Mouse (Mus musculus) left cerebral cortex, postnatal 14 days (tissue): ENCODE results near the gene Pax5. TPM values are rescaled to one million over a fixed set of nuclear protein-coding genes. Genes with fewer than 3 reads are reported as not detected.
A peak's percentile ranks its signal among the peaks of the same experiment; 100 is the strongest.

Source experiments
- DNase-seq, 2 experiments: peaks; one replicate each; pipeline ENCODE4 v3.0.0; 2021 to 2022; ENCODE audit warnings: low spot score in 2 of 2, mixed read lengths in 1 of 2
- intact Hi-C: fragments of 180-260 bp; cut with DNase I; formaldehyde crosslinking; loops from one replicate; pipeline ENCODE4 v1.15.1; 2025
- total RNA-seq, 2 experiments: library from RNA; stranded (reverse); gene quantifications; 2 replicates each; pipeline ENCODE4 v1.2.3; 2021

Pax5 gene
- total RNA-seq, 2 experiments from 2014 or later = 0.15 to 0.92 TPM

DNA sequence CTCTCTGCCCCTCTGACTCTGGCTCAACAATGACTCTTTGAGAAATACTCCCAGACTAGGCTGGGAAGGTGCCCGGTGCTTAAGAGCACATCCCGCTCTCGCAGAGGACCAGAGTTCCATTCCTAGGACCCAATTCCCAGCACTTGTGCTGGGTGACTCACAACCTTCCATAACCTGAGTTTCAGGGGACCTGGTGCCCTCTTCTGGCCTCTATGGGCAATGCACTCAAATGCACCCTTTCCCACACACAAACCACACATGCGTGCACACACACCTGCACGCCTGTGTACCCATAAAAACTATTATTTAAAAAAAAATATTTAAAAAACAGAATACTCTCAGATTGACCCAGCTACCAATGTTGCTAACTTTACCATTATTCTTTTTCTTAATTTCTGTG, 90.0 kb downstream of the Pax5 start:
- intact Hi-C loops = no loop called here
- no peak for DNase-seq

DNA sequence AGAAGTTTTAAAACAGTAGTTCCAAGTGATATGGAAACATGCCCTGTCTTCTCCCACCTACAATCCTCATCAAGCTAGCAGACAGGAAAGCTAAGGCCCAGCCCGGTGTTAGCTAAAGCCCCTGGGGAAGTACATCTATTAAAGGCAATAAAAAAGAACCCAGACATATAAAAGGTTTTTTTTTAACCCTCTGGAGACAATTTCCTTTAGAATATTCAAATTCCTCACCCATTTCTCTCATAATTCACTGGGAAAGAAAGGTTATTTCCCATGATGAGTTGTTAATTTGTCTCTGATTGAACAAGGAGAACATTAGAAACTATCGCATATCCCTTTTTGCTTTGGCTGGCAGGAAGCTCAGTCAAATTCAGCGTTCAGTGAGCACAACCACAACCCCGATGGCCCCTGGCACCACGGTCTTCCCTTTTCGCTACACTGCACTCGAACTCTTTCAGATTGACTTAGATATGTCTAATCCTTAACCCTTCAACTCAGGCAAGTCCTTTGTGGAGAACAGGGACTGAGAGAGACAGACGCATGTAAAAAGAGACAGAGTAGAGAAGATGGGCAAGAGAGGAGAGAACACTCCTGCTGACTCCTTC, 96.1 kb downstream of the Pax5 start:
- DNase-seq = no peak
- intact Hi-C loops = no loop called here

DNA sequence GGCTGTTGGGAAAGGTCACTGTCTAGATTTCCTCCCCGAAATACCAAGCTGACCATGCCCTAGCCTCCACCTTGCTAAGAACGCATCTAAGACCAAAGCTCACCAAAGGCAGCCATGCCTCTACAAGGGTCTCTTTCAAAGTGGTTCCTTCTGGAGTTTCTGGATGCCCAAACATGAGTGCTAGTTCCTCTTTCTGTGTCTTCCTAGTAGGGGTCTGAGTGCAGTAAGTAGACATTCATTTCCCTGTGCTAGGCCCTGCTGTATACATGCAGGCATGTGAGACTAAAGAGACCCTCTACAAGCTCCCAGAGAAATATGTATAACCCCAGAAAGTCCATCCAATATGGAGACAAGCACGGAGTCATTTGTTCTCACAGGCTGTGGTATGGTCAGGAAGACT, 97.9 kb downstream of the Pax5 start:
- DNase-seq = no peak
- intact Hi-C loops = no loop called here

- intact Hi-C loops = no loop called here
- DNase-seq = no peak
Observed at GRCm38 (mm10) chr4:44605453-44605852, 104.8 kb downstream of the Pax5 start.

- intact Hi-C loops = no loop called here
- no peak for DNase-seq
Observed at GRCm38 (mm10) chr4:44602257-44602801, 108.0 kb downstream of the Pax5 start.

- intact Hi-C loops = no loop called here
- DNase-seq = no peak
Observed at GRCm38 (mm10) chr4:44601370-44601769, 108.9 kb downstream of the Pax5 start.

DNA sequence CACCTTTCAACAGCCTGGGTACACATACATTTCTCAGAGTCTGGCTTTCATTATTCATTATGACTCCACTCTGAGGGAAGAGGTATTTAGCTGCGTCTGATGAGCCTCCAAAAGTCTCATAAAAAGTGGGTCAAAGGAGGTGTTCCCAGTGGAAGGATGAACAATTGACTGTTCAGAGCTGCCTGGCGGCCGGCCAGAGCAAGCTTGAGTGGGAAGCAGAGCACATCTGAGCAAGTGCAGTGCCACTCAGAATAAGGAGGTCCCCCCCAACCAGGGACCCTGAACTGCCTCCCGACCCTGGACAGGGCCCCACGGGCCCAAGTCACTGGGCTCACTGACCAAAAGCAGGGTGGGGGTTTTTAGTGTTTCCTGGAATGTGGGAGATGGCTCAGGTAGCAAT, 109.4 kb downstream of the Pax5 start:
- peak; percentile 63 to 69 for DNase-seq
- intact Hi-C loops = no loop called here

- intact Hi-C loops = no loop called here
- no peak for DNase-seq
Observed at GRCm38 (mm10) chr4:44597965-44598364, 112.3 kb downstream of the Pax5 start.

GRCm38 (mm10) chr4:44593091-44593490, 117.2 kb downstream of the Pax5 start:
- intact Hi-C loops = no loop called here
- no peak for DNase-seq

DNA sequence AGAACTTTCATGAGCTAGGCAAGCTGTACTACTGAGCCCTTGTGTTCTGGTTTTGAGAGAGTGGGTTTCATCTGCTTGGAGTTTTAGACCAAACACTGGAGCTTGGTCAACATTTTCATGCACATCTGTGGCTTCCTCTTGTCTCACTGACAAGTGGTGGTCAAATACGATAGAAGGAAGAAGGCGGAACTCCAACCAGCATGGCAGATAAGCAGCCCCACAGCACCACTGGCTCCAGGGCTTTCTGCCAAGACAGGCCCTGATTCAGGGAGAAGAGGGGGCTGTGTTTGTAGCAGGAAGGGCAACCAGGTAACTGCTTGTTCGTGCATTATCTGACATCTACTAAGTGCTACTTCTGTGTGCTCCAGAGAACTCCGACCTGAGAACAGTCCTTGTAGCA, 127.6 kb downstream of the Pax5 start:
- no peak for DNase-seq
- intact Hi-C loops = no loop called here

GRCm38 (mm10) chr4:44578591-44578990, 131.7 kb downstream of the Pax5 start:
- DNase-seq = no peak
- intact Hi-C loops = no loop called here

- intact Hi-C loops = no loop called here
- peak in 1 of 2 experiments; percentile 44 for DNase-seq
Observed at GRCm38 (mm10) chr4:44577293-44577692, 133.0 kb downstream of the Pax5 start.

GRCm38 (mm10) chr4:44576786-44577185, 133.5 kb downstream of the Pax5 start:
- intact Hi-C loops = no loop called here
- DNase-seq = no peak

- intact Hi-C loops = no loop called here
- no peak for DNase-seq
Observed at GRCm38 (mm10) chr4:44573017-44573416, 137.3 kb downstream of the Pax5 start.

GRCm38 (mm10) chr4:44572373-44572772, 137.9 kb downstream of the Pax5 start:
- DNase-seq = no peak
- intact Hi-C loops = no loop called here

DNA sequence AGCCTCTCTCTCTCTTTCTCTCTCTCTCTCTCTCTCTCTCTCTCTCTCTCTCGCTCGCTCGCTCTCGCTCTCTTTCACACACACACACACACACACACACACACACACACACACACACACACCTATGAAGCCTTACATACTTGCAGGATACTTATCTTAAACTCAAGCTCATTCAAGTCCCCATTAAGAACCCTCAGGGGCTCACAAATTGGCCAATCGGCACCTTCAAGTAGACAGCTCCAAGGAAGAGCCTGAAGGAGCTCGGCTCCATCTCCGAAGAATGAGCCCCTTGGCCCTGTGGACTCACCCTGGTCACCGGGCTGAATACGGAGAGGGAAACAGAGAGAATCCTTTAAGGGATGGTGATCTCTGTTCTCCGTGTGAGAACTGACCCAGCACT, 141.1 kb downstream of the Pax5 start:
- intact Hi-C loops = loop anchor here (10.0 kb wide), 1 partner anchor 346 kb away; no protein-coding TSS in a partner anchor
- DNase-seq = no peak

DNA sequence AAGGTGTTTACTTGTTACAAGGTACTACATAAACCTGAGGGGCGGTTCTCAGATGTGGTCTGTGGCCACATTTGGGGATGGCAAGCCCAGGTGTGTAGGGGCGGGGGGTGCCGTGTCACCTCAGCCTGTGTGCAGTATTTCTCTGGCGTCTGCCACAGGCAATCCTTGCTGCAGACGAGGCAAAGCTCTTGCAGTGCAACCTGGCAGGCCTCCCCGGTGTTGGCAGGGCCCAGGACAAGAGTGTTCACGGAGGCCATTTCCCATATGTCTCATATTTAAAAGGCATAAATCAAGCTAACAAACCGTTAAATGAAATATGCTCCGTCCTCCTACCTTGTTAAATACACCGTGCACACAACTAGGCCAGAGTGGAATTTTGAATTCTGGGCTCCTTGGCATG, 141.6 kb downstream of the Pax5 start:
- DNase-seq = no peak
- intact Hi-C loops = loop anchor here (10.0 kb wide), 1 partner anchor 346 kb away; no protein-coding TSS in a partner anchor

- DNase-seq = no peak
- intact Hi-C loops = loop anchor here (10.0 kb wide), 1 partner anchor 348 kb away; no protein-coding TSS in a partner anchor
Observed at GRCm38 (mm10) chr4:44566401-44566800, 143.9 kb downstream of the Pax5 start.

- intact Hi-C loops = loop anchor here (10.0 kb wide), 1 partner anchor 349 kb away; no protein-coding TSS in a partner anchor
- no peak for DNase-seq
Observed at GRCm38 (mm10) chr4:44565126-44566082, 144.9 kb downstream of the Pax5 start.

DNA sequence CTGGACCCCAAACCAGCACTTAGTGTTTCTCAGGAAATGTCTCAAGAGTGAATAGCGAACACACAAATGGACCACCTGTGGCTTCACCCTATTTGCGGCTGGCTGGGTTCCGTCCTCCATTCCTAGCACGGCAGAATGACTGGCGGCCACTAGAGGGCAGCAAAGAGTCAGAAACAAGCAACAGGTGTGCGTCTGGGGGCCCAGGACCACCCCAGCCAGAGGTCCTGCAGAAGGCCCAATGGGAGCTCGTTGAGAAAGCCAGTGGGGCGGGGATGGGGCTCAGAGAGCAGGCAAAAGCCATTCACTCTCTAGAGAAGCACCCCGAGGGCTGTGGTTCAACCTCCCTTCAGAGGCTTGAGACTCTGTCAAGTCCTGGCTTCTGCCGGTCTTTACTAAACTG, 145.7 kb downstream of the Pax5 start:
- intact Hi-C loops = loop anchor here (5.0 to 10.0 kb wide), 2 partner anchors 237 to 350 kb away; no protein-coding TSS in a partner anchor

More for the DNA sequence above, 145.7 kb downstream of the Pax5 start:
- DNase-seq = peak; percentile 79 to 82
